Mouse (Mus musculus): ENCODE data around the gene Fam234a.
A peak's percentile ranks its signal among the peaks of the same experiment; 100 is the strongest.
"Not testable (repeated sequence)": the region's sequence is repeated elsewhere in the genome, so short reads cannot be mapped to it uniquely, and the experiment has no call there.

Gene Fam234a

DNA sequence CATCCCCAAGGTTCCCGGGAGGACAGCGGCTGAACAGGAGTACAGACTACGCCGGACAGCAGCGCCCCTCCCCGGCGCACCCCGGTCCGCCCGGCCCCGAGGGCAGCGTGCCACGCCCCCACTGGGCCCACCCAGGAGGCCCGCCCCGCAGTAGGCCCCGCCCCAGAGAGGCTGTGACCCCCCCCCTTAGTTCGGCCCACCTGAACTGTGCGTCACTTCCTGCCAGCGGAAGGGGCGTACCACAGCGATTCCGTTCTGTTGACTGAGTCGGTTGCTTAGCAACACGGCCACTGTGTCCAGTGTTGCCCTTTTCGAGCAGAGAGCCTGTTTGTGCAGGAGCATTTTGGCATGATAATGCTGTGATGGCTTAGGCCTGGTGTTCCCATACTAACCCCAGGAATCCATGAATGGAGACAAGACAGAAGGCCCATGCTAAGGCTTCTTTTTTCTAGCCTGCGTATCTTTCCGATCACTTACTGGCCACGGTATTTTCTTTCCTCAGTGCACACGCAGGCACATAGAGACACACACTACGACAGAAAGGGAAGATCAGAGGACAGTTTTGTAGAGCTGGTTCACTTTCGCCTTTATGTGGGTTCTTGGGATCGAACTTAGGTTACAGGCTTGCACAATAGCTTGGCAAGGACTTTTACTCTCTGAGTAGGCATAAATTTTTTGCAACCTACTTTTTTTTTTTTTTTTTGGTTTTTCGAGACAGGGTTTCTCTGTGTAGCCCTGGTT, at the start of gene Fam234a:
Gene Fam234a (minus strand): TSS at position 142 of the 741 bp plus-strand sequence.
- DNase-seq (ENCODE audit: low spot score in 2 of 2), result peak; percentile 89 to 94

- no peak for DNase-seq (ENCODE audit: low spot score in 2 of 2)
These were observed 45.4 kb upstream of the Fam234a start for GRCm38 (mm10) chr17:26289475-26289874.

DNA sequence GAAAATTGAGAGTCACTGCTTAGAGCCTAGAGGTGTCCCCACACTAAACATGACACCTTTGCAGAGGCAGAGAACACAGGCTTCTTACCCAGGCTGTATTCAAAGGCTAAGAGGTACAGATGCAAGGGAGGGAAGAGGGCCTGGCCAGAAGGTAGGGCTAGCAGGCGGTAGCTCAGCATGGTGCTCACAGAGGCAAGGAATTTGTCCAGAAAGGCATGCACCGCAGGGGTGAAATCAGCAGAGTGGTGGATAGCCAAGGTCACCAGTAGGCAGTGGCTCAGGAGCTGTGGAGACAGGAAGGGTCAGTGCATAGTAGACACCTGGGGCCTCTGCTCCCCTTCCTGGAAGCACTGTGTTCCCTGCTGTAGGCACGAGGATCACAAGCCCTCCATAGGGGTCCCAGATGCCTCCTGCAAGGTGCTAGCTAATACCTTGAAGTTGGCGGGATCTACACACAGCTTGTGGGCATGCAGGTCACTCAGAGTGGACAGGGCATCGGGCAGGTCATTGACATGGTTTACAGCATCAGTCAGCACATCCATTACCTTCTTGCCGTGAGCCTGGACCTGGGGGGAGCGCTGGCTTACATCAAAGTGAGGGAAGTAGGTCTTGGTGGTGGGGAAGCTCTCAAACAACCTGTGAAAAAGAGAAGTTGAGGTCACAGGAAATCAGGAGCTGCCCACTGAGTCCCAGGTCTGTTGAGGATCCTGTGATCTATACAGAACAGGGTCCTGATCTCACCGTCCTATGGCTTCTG, 42.3 kb upstream of the Fam234a start:
- no peak for DNase-seq (ENCODE audit: low spot score in 2 of 2)

DNA sequence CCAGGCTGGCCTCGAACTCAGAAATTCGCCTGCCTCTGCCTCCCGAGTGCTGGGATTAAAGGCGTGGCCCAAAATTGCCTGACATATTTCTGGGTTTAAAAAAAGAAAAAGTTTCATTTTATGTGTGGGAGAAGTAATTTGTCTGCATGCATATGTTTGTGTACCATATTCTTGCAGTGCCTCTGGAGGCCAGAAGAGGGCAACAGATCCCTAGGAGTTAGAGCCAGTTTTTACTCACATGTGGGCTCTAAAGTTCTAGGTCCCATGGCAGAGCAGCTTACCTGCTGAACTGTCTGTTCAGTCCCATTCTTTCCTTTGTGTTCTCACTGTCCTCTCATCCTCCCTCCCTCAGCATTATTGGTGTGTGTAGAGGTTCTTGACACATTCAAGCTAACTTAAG, 32.7 kb upstream of the Fam234a start:
- DNase-seq (ENCODE audit: low spot score in 2 of 2), result peak in 1 of 2 experiments; percentile 21

DNA sequence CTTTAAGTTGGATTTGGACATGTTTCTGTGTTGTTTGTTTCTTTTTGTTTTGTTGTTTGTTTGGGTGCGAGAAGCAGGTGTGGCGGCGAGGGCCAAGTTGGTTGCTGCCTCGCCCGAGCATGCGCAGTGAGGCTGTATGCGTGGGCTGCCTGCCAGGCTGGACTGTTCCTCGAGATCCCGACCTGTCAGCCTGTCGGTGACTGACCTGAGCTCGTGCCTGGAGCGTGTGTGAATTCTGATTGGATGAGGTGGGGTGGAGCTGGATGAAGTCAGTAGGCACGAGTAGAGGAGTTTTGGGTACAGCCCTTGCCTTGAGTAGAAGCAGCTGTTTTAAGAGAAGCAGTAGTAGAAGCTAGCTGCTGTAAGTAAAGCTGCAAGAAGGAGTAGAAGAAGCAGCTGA, 31.9 kb upstream of the Fam234a start:
- DNase-seq (ENCODE audit: low spot score in 2 of 2), result no peak

- DNase-seq (ENCODE audit: low spot score in 2 of 2), result no peak
These were observed 28.5 kb upstream of the Fam234a start for GRCm38 (mm10) chr17:26272586-26272985.

- not testable (repeated sequence) for DNase-seq (ENCODE audit: low spot score in 2 of 2)
These were observed 25.5 kb upstream of the Fam234a start for GRCm38 (mm10) chr17:26269577-26269976.

GRCm38 (mm10) chr17:26268851-26269250, 24.8 kb upstream of the Fam234a start:
- no peak for DNase-seq (ENCODE audit: low spot score in 2 of 2)

DNA sequence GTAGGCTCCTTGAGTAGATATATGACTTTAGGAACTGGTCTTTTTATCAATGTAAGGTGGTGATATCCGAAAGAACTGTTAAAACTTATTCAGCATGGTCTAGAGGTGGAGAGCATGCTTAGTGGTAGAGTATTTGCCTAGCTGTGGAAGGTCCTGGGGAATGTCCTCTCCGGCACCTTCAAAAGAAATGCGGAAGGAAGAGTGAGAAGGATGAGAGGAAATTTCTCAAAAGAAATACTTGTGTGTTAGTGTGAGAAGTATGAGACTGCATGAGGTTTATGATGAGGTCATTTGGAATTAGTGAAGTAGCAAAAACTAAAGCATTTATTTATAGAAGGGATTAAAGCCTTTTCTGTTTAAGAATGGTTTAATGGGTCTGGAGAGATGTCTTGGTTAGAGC, 18.3 kb upstream of the Fam234a start:
- no peak for DNase-seq (ENCODE audit: low spot score in 2 of 2)

DNA sequence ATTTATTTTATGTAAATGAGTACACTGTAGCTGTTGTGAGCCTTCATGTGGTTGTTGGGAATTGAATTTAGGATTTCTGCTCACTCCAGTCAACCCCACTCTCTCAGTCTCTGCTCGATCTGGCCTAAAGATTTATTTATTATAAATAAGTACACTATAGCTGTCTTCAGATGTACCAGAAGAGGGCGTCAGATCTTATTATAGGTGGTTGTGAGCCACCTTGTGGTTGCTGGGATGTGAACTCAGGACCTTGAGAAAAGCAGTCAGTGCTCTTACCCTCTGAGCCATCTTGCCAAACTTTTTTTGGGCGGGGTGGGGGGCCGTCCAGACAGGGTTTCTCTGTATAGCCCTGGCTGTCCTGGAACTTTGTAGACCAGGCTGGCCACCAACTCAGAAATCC, 17.8 kb upstream of the Fam234a start:
- DNase-seq (ENCODE audit: low spot score in 2 of 2), result no peak

DNA sequence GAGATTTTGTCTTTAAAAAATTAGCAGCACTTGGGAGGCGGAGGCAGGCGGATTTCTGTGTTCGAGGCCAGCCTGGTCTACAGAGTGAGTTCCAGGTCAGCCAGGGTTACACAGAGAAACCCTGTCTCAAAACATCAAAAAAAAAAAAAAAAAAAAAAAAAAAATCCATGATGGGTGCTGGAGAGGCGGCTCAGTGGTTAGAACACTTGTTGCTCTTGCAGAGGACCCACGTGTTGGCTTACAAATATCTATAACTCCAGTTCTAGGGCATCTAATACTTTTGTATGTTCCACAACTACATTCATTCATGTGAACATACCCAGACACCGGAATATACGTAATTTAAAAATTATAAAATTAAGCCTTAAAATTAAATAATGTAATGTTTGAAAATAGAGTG, 11.3 kb upstream of the Fam234a start:
- no peak for DNase-seq (ENCODE audit: low spot score in 2 of 2)

- no peak for DNase-seq (ENCODE audit: low spot score in 2 of 2)
These were observed 9.4 kb upstream of the Fam234a start for GRCm38 (mm10) chr17:26253399-26253798.

- peak; percentile 94 to 95 for DNase-seq (ENCODE audit: low spot score in 2 of 2)
These were observed 8.7 kb upstream of the Fam234a start, which contains the start of gene Luc7l for GRCm38 (mm10) chr17:26252539-26253251. Luc7l (plus strand) TSS chr17:26252896.

DNA sequence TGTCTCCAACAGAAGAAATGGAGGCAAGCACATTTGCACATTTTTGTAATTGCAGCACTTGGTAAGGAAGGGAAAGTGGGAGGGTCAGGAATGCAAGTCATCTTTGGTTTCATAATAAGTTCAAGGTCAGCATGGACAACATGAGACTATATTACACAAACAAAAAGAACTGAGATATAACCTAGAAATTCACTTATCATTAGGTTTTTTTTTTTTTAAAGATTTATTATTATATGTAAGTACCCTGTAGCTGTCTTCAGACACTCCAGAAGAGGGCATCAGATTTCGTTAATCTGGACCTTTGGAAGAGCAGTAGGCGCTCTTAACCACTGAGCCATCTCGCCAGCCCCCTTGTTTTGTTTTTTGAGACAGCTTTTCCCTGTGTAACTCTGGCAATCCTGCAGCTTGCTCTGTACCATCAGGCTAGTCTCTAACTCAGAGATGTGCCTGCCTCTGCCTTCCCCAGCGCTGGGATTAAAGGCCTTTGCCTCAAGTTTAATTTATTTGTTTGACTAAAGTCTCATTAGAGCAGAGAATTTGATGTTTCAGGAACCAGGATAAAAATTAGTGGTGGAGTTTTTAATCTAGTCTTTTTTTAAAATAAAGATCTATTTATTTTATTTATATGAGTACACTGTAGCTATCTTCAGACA, 8.0 kb upstream of the Fam234a start:
- DNase-seq (ENCODE audit: low spot score in 2 of 2), result no peak

DNA sequence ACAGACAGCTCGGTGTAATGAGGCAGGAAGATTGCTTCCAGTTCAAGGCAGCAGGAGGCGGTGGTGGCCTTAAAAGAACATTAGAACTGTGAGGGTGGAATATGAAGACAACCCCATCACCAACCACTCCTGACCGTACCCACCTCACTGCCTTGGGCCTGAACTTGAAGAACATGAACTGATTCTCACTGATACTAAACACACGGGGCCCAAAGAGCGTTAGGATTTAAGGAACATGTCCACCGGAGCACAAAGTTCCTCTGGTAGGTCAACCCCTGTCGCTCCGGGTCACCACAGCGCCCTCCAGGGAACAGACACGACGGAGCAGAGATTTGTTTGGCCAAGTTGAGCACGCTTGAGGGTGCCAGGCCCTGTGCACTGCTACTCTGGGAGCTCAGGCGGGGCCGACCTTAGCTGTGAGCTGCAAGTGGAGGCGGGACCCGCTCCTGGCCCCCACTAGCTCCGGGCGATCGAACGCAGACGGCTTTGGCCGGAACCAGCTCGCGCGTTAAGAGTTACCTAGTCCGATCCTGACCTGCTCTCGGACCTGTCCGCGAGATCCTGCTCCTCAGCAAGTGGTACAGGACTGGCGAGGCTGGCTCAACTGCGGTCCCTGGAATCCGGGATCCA, 456 bp downstream of the Fam234a start:
- peak; percentile 52 to 81 for DNase-seq (ENCODE audit: low spot score in 2 of 2)

DNA sequence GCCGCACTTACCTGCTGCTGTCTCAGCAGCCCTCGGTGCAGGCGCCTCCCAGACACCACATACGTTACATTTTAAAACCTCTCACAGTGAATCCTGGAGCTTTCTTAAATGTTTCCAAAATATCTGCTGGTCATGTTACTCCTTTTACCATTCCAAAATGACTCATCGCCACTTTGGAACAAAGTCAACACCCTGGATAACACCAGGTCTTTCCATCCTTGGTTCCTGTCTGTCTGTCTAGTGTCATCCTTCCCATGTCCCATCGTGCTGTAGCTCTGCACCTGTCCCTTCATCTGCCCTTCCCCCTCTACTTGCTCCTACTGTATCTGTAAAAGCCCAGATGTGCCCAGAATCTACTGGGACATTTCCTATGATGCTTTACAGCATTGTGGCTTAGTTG, 3.1 kb downstream of the Fam234a start:
- DNase-seq (ENCODE audit: low spot score in 2 of 2), result no peak

GRCm38 (mm10) chr17:26240120-26240790, 3.8 kb downstream of the Fam234a start:
- DNase-seq (ENCODE audit: low spot score in 2 of 2), result no peak

GRCm38 (mm10) chr17:26239551-26239950, 4.5 kb downstream of the Fam234a start:
- no peak for DNase-seq (ENCODE audit: low spot score in 2 of 2)

DNA sequence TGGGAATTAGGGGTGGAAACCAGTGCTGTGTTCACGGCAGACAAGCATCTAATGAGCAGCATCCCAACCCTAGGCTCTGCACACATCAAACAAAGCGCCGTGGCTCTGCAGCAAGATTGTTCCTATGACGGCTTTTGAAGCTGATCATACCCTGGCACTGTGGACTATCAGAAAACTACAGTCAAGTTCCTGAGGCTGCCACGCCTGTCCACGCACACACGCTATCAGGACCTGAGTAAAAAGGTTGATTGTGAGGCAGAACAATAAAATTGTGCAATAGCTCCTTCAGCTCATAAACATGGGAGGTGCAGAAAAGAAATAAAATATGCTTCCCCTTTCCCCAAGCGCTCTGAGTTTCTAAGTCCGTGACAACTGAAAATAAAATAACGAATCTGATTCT, 6.4 kb downstream of the Fam234a start:
- peak in 1 of 2 experiments; percentile 36 for DNase-seq (ENCODE audit: low spot score in 2 of 2)

DNA sequence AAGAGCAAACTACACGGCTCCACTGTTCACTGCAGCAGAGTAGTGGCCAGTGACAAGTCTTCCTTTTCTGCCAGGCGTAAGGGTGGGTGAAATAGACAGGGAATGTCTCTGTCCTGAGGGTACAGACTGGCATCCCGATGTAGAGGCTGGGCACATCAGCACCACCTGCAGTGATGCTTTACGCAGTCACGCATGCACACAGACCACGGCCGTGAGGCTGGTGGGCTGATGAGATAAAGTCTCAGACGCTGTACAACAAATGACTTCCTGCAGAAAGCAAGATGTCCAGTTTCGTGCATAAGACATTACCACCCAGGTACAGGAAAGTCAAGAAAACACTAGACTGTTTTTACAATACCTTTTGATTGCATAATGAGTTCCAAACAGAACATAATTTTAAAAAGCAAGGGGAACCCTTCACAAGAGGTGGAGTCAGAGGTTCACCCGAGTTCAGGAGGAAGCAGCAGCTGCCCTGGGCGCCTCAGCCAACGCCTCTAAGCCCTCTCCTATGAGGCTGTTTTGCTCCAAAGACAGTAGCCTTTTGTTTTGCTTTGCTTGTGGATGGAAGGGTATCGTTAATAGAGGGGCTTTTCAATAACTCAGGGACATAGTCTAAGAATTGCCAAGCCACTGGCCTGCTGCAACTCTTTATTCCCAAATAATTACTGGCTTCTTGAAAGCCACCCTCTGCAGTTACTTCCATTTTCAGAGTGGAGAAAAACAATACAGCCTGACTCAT, 8.8 kb downstream of the Fam234a start:
- peak in 1 of 2 experiments; percentile 39 for DNase-seq (ENCODE audit: low spot score in 2 of 2)

All from urinary bladder, postnatal 36 days (tissue).